Mouse (Mus musculus): Measurements from ENCODE around the gene Trmt1. TPM values are rescaled to one million over a fixed set of nuclear protein-coding genes. Genes with fewer than 3 reads are reported as not detected.

Trmt1 gene
- polyA plus RNA-seq, 1 experiment from 2014 or later, result 51.6 TPM

- 39% methylated on average over 2 of the region's 2 CpGs for WGBS
- H3K9ac ChIP-seq, result peak overlapping the region; percentile 60
- peaks cover 14% of the 10 kb centered on the region for H3K27me3 ChIP-seq (replicated peaks)
- H3K27ac ChIP-seq (replicated peaks), result peak overlapping the region; percentile 29; the same call in 1 of the 2 replicates
- H3K4me3 ChIP-seq, result no peak overlapping the region
- peaks cover 95% of the 10 kb centered on the region for H3K4me1 ChIP-seq
- no peaks in the 10 kb centered on the region for H3K9me3 ChIP-seq
- H3K4me2 ChIP-seq, result no peak overlapping the region
- ATAC-seq (ENCODE audit: extremely low read depth, insufficient number of reproducible peaks, low FRiP score, low TSS enrichment), result no peak
- H3K36me3 ChIP-seq, result no peaks in the 10 kb centered on the region
These were observed 49.5 kb downstream of the Trmt1 start for GRCm38 (mm10) chr8:84735597-84735996.

GRCm38 (mm10) chr8:84736521-84736920 is 50.4 kb downstream of the Trmt1 start:
- Histone ChIP-seq H3K27ac (replicated peaks) (no peak overlapping the region), H3K9ac (peak overlapping the region; percentile 60; the same call in 1 of the 2 replicates), H3K27me3 (replicated peaks) (peaks cover 24% of the 10 kb centered on the region), H3K9me3 (no peaks in the 10 kb centered on the region), H3K4me2 (no peak overlapping the region), H3K36me3 (no peaks in the 10 kb centered on the region), H3K4me1 (peaks cover 95% of the 10 kb centered on the region), H3K4me3 (no peak overlapping the region)
- 91% methylated on average over 4 of the region's 4 CpGs for WGBS
- ATAC-seq (ENCODE audit: extremely low read depth, insufficient number of reproducible peaks, low FRiP score, low TSS enrichment), result no peak

- peaks cover 28% of the 10 kb centered on the region for H3K27me3 ChIP-seq (replicated peaks)
- H3K4me3 ChIP-seq, result peak overlapping the region; percentile 31
- H3K36me3 ChIP-seq, result no peaks in the 10 kb centered on the region
- no peaks in the 10 kb centered on the region for H3K9me3 ChIP-seq
- H3K9ac ChIP-seq, result peak overlapping the region; percentile 71
- WGBS, result 1% methylated on average over 16 of the region's 16 CpGs
- 0 out of 2 replicates have a peak, but pooled peaks have one; percentile 15 for ATAC-seq (ENCODE audit: extremely low read depth, insufficient number of reproducible peaks, low FRiP score, low TSS enrichment)
- peak overlapping the region; percentile 60; the same call in 1 of the 2 replicates for H3K27ac ChIP-seq (replicated peaks)
- H3K4me1 ChIP-seq, result peaks cover 95% of the 10 kb centered on the region
- peak overlapping the region; percentile 60 for H3K4me2 ChIP-seq
These were observed 51.5 kb downstream of the Trmt1 start for GRCm38 (mm10) chr8:84737608-84738007.

GRCm38 (mm10) chr8:84738266-84738665 is 52.2 kb downstream of the Trmt1 start:
- peak overlapping the region; percentile 71 for H3K9ac ChIP-seq

GRCm38 (mm10) chr8:84738715-84739400 is 52.8 kb downstream of the Trmt1 start:
- H3K9me3 ChIP-seq, result no peaks in the 10 kb centered on the region
- no peak overlapping the region for H3K4me3 ChIP-seq
- no peak for ATAC-seq (ENCODE audit: extremely low read depth, insufficient number of reproducible peaks, low FRiP score, low TSS enrichment)
- H3K27me3 ChIP-seq (replicated peaks), result peaks cover 28% of the 10 kb centered on the region
- H3K27ac ChIP-seq (replicated peaks), result peak overlapping the region; percentile 60; the same call in 1 of the 2 replicates
- peaks cover 95% of the 10 kb centered on the region for H3K4me1 ChIP-seq
- H3K4me2 ChIP-seq, result peak overlapping the region; percentile 60; the same call in 1 of the 2 replicates
- H3K36me3 ChIP-seq, result no peaks in the 10 kb centered on the region
- WGBS, result 69% methylated on average over 10 of the region's 10 CpGs
- peak overlapping the region; percentile 71; the same call in 1 of the 2 replicates for H3K9ac ChIP-seq

More at GRCm38 (mm10) chr8:84738266-84738665, 52.2 kb downstream of the Trmt1 start:
- Histone ChIP-seq H3K9me3 (no peaks in the 10 kb centered on the region), H3K36me3 (no peaks in the 10 kb centered on the region), H3K27ac (replicated peaks) (peak overlapping the region; percentile 60; the same call in 1 of the 2 replicates), H3K4me3 (peak overlapping the region; percentile 31), H3K4me2 (peak overlapping the region; percentile 60), H3K27me3 (replicated peaks) (peaks cover 28% of the 10 kb centered on the region), H3K4me1 (peaks cover 95% of the 10 kb centered on the region)
- no peak for ATAC-seq (ENCODE audit: extremely low read depth, insufficient number of reproducible peaks, low FRiP score, low TSS enrichment)
- 30% methylated on average over 10 of the region's 10 CpGs for WGBS

GRCm38 (mm10) chr8:84739401-84739742 is 53.3 kb downstream of the Trmt1 start:
- Histone ChIP-seq H3K4me1 (peaks cover 96% of the 10 kb centered on the region), H3K36me3 (no peaks in the 10 kb centered on the region), H3K4me3 (no peak overlapping the region), H3K27me3 (replicated peaks) (peaks cover 28% of the 10 kb centered on the region), H3K27ac (replicated peaks) (peak overlapping the region; percentile 60; the same call in 1 of the 2 replicates), H3K4me2 (no peak overlapping the region), H3K9ac (peak overlapping the region; percentile 40; the same call in 1 of the 2 replicates), H3K9me3 (no peaks in the 10 kb centered on the region)
- 16% methylated on average over 1 of the region's 1 CpGs for WGBS
- ATAC-seq (ENCODE audit: extremely low read depth, insufficient number of reproducible peaks, low FRiP score, low TSS enrichment), result no peak

- Histone ChIP-seq H3K4me1 (peaks cover 96% of the 10 kb centered on the region), H3K27ac (replicated peaks) (peak overlapping the region; percentile 95), H3K4me3 (no peak overlapping the region), H3K36me3 (no peaks in the 10 kb centered on the region), H3K27me3 (replicated peaks) (peaks cover 30% of the 10 kb centered on the region), H3K9me3 (no peaks in the 10 kb centered on the region), H3K9ac (peak overlapping the region; percentile 80), H3K4me2 (no peak overlapping the region)
- 56% methylated on average over 13 of the region's 13 CpGs for WGBS
- no peak for ATAC-seq (ENCODE audit: extremely low read depth, insufficient number of reproducible peaks, low FRiP score, low TSS enrichment)
These were observed 55.1 kb downstream of the Trmt1 start for GRCm38 (mm10) chr8:84740895-84741843.

GRCm38 (mm10) chr8:84742171-84743053 is 56.3 kb downstream of the Trmt1 start:
- peak overlapping the region; percentile 63 for H3K4me2 ChIP-seq
- 16% methylated on average over 32 of the region's 32 CpGs for WGBS
- H3K9ac ChIP-seq, result peak overlapping the region; percentile 80
- peak overlapping the region; percentile 36 for H3K4me3 ChIP-seq
- no peaks in the 10 kb centered on the region for H3K36me3 ChIP-seq
- no peaks in the 10 kb centered on the region for H3K9me3 ChIP-seq
- H3K27ac ChIP-seq (replicated peaks), result peak overlapping the region; percentile 95
- peak; percentile 23; the same call in 1 of the 2 replicates for ATAC-seq (ENCODE audit: extremely low read depth, insufficient number of reproducible peaks, low FRiP score, low TSS enrichment)
- H3K4me1 ChIP-seq, result peaks cover 98% of the 10 kb centered on the region
- H3K27me3 ChIP-seq (replicated peaks), result peaks cover 40% of the 10 kb centered on the region

- Histone ChIP-seq H3K4me3 (peak overlapping the region; percentile 36), H3K9me3 (no peaks in the 10 kb centered on the region), H3K36me3 (no peaks in the 10 kb centered on the region), H3K27ac (replicated peaks) (peak overlapping the region; percentile 95), H3K4me2 (peak overlapping the region; percentile 63), H3K9ac (peak overlapping the region; percentile 80), H3K27me3 (replicated peaks) (peaks cover 40% of the 10 kb centered on the region), H3K4me1 (peaks cover 92% of the 10 kb centered on the region)
- 0 out of 2 replicates have a peak, but pooled peaks have one; percentile 1 for ATAC-seq (ENCODE audit: extremely low read depth, insufficient number of reproducible peaks, low FRiP score, low TSS enrichment)
- 14% methylated on average over 10 of the region's 10 CpGs for WGBS
These were observed 56.9 kb downstream of the Trmt1 start for GRCm38 (mm10) chr8:84743054-84743415.

GRCm38 (mm10) chr8:84743517-84744420 is 57.7 kb downstream of the Trmt1 start:
- peak overlapping the region; percentile 80 for H3K9ac ChIP-seq
- ATAC-seq (ENCODE audit: extremely low read depth, insufficient number of reproducible peaks, low FRiP score, low TSS enrichment), result peak; percentile 20; the same call in 1 of the 2 replicates
- peak overlapping the region; percentile 14; the same call in 1 of the 2 replicates for H3K4me3 ChIP-seq

More at GRCm38 (mm10) chr8:84743517-84744420, 57.7 kb downstream of the Trmt1 start:
- Histone ChIP-seq H3K9me3 (no peaks in the 10 kb centered on the region), H3K4me2 (peak overlapping the region; percentile 63), H3K4me1 (peaks cover 87% of the 10 kb centered on the region), H3K27ac (replicated peaks) (peak overlapping the region; percentile 95), H3K27me3 (replicated peaks) (peaks cover 34% of the 10 kb centered on the region), H3K36me3 (no peaks in the 10 kb centered on the region)
- WGBS, result 14% methylated on average over 17 of the region's 17 CpGs

Data from heart, embryonic 13.5 days (tissue).